In the genomic region with DNA sequence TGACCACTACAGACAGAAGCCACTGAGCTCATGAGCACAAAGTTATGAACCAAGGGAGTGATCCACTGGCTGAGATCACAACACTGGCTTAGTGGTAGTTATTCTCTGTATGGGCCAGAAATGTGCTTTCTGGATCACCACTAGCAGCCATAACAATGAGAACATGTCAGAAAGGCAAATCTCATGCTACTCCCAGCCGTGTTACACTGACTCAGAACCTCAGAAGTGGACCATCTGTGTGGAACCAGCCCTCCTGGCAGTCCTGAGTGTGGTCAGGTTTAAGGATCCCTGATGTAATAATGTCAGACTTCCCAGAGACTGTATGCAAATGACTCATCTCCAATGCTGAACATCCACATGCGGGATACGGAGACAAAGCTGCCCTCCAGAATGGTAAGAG, we compare ENCODE assay signal across 23 mouse cellular contexts. TPM values are rescaled to one million over a fixed set of nuclear protein-coding genes. Genes with fewer than 3 reads are reported as not detected.
DNase-seq lines count a peak whose midpoint lies in the region; ATAC-seq and TF ChIP-seq lines count a peak whose summit lies in the region.
"Had no signal": no experiment of that assay in that cellular context is flagged by ENCODE, and none has a peak within 500 bp of the region (broad histone marks: within the 10 kb centered on the region; RNA-seq: fewer than 3 reads in every experiment).

No protein-coding gene starts in this region.

- no peak overlapping the region for H3K4me3 ChIP-seq in layer of hippocampus, adult 2 months
- H3K4me3 ChIP-seq: embryonic facial prominence, embryonic 13.5 days; embryonic facial prominence, embryonic 15.5 days; erythroblast, embryonic 14.5 days; forebrain, embryonic 10.5 days; forebrain, embryonic 12.5 days had no signal

- no peak for TF ChIP-seq CTCF in layer of hippocampus, adult 2 months (conservative IDR thresholded peaks at IDR 0.05)

- DNase-seq in layer of hippocampus, adult 2 months (ENCODE audit: low spot score in 2 of 2), result no peak
- no peak for DNase-seq in layer of hippocampus, adult 18-20 months (ENCODE audit: low spot score in 2 of 2)
- DNase-seq in 3T3-L1 (ENCODE audit: low read depth, low spot score), result peak; percentile 56
- DNase-seq in NIH3T3 (ENCODE audit: low read depth), result peak; percentile 65
- DNase-seq in layer of hippocampus, adult 11-12 months (ENCODE audit: low spot score), result no peak
- DNase-seq: adrenal gland, postnatal 10 days; adrenal gland, postnatal 25 days; B cell, adult 2 months; cerebellum, adult 11 months; cerebellum, adult 18-20 months; cerebellum, adult 8-10 months; cerebellum, adult 9-11 months; cerebellum, postnatal 36 days; embryo, embryonic 11 days had no signal

- ATAC-seq in frontal cortex, adult (ENCODE audit: low TSS enrichment), result no peak
- ATAC-seq: activated CD4-positive, CD25-positive, alpha-beta regulatory T cell, adult 4 months; CD4-positive, CD25-positive, alpha-beta regulatory T cell, adult 4 months had no signal

- peak overlapping the region; percentile 69; the same call in 1 of the 2 replicates for H3K27ac ChIP-seq in layer of hippocampus, adult 2 months
- H3K27ac ChIP-seq: embryonic facial prominence, embryonic 13.5 days; embryonic facial prominence, embryonic 15.5 days; forebrain, embryonic 10.5 days had no signal

RNA-seq across cellular contexts. Expression of a gene that starts 13.4 kb away (rescaled TPM):
- 100 to 1,000 TPM; 146 to 163 TPM for total RNA-seq in layer of hippocampus, adult 2 months (2021)
- total RNA-seq in layer of hippocampus, adult 18-20 months (2021), result 100 to 1,000 TPM; 158 to 160 TPM
- total RNA-seq: common myeloid progenitor, adult 5-6 weeks had no signal

Comparison
In these comparisons a context has a peak if more than half of its experiments do, and no peak if none do; other contexts are left out.
1. DNase-seq: peak in 3T3-L1 (single experiment) and NIH3T3 (single experiment); none in layer of hippocampus, adult 2 months (0 of 2), layer of hippocampus, adult 18-20 months (0 of 2) and layer of hippocampus, adult 11-12 months (single experiment).